Comparison of ENCODE assay signal across 11 mouse cellular contexts in the genomic region with DNA sequence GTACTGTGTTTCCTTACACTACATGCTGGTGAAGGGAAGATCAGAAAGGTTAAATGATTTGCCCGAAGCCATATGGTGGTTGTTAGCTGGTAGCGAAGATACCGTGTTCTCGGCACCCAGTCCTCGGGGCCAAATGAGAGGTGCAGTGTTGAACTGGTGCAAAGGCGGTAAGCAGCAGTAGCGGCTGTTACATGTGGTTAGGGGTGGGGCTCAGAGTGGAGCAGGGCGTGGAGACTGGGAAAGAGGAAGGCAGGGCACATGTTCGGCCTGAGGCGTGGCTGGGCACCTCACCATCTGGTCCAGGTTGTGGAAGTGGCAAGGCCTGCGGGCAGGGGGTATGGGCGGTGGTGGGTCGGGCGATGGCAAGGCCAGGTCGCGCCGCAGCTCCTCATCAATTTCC. TPM values are rescaled to one million over a fixed set of nuclear protein-coding genes. Genes with fewer than 3 reads are reported as not detected.
DNase-seq lines count a peak whose midpoint lies in the region; ATAC-seq and TF ChIP-seq lines count a peak whose summit lies in the region.
"Had no signal": no experiment of that assay in that cellular context is flagged by ENCODE, and none has a peak within 500 bp of the region (broad histone marks: within the 10 kb centered on the region; RNA-seq: fewer than 3 reads in every experiment).

No protein-coding gene starts in this region.

- WGBS in forebrain, postnatal 0 days, result 51% methylated on average over 17 of the region's 17 CpGs
- 54% methylated on average over 17 of the region's 17 CpGs for WGBS in forebrain, embryonic 14.5 days
- 14% methylated on average over 13 of the region's 17 CpGs for WGBS in liver, postnatal 0 days (ENCODE audit: insufficient replicate concordance)

- peak overlapping the region; percentile 23 for H3K4me2 ChIP-seq in forebrain, postnatal 0 days (ENCODE audit: low read depth)
- no peak overlapping the region for H3K4me2 ChIP-seq in forebrain, embryonic 14.5 days (ENCODE audit: low read length)
- peak overlapping the region; percentile 42 for H3K4me2 ChIP-seq in liver, postnatal 0 days (ENCODE audit: low read depth, low read length)

- no peak for TF ChIP-seq EP300 in liver, postnatal 0 days (IDR thresholded peaks at IDR 0.05; ENCODE audit: low read depth)

- no peak for DNase-seq in forebrain, postnatal 0 days
- DNase-seq in forebrain, embryonic 14.5 days (ENCODE audit: low spot score), result no peak
- peak; percentile 35 for DNase-seq in thymus, postnatal 0 days (ENCODE audit: low spot score)
- no peak for DNase-seq in thymus, adult 18-20 months
- peak; percentile 61 for DNase-seq in liver, postnatal 0 days
- DNase-seq in frontal cortex, postnatal 14 days (ENCODE audit: low spot score in 2 of 2), result no peak
- DNase-seq in urinary bladder, postnatal 25 days (ENCODE audit: low spot score), result no peak
- no peak for DNase-seq in layer of hippocampus, adult 9-10 months (ENCODE audit: low spot score)
- DNase-seq: kidney, adult 18-20 months had no signal

- H3K9ac ChIP-seq in forebrain, postnatal 0 days, result no peak overlapping the region
- no peak overlapping the region; the same call in 1 of the 2 replicates for H3K9ac ChIP-seq in forebrain, embryonic 14.5 days (ENCODE audit: low read length)
- no peak overlapping the region for H3K9ac ChIP-seq in liver, postnatal 0 days (replicated peaks)

- H3K36me3 ChIP-seq in forebrain, postnatal 0 days (ENCODE audit: insufficient read depth), result no peaks in the 10 kb centered on the region
- H3K36me3 ChIP-seq in forebrain, embryonic 14.5 days (ENCODE audit: control insufficient read depth, insufficient read depth, low read length), result no peaks in the 10 kb centered on the region
- no peaks in the 10 kb centered on the region for H3K36me3 ChIP-seq in liver, postnatal 0 days (replicated peaks; ENCODE audit: insufficient read depth, low read length)
- H3K36me3 ChIP-seq: G1E; midbrain, embryonic 10.5 days had no signal

- no peak overlapping the region for H3K27ac ChIP-seq in forebrain, postnatal 0 days (ENCODE audit: low read depth, low read length)
- H3K27ac ChIP-seq in forebrain, embryonic 14.5 days (ENCODE audit: low read depth, low read length), result no peak overlapping the region
- no peak overlapping the region for H3K27ac ChIP-seq in liver, postnatal 0 days (ENCODE audit: low read depth)
- H3K27ac ChIP-seq: midbrain, embryonic 10.5 days had no signal

- no peaks in the 10 kb centered on the region for H3K9me3 ChIP-seq in forebrain, postnatal 0 days (ENCODE audit: low read length)
- H3K9me3 ChIP-seq in forebrain, embryonic 14.5 days (replicated peaks; ENCODE audit: control insufficient read depth, low read length), result no peaks in the 10 kb centered on the region
- H3K9me3 ChIP-seq in liver, postnatal 0 days (ENCODE audit: low read length), result no peaks in the 10 kb centered on the region
- H3K9me3 ChIP-seq: G1E; midbrain, embryonic 10.5 days had no signal

- no peak for TF ChIP-seq CTCF in forebrain, postnatal 0 days (IDR thresholded peaks at IDR 0.05; ENCODE audit: low read depth)
- TF ChIP-seq CTCF in liver, postnatal 0 days (IDR thresholded peaks at IDR 0.05; ENCODE audit: low read depth), result no peak

- H3K4me1 ChIP-seq in forebrain, postnatal 0 days (ENCODE audit: insufficient read depth), result no peaks in the 10 kb centered on the region
- H3K4me1 ChIP-seq in forebrain, embryonic 14.5 days (ENCODE audit: control insufficient read depth, insufficient read depth, low read length), result no peaks in the 10 kb centered on the region
- H3K4me1 ChIP-seq in liver, postnatal 0 days (ENCODE audit: insufficient read depth), result no peaks in the 10 kb centered on the region

- no peaks in the 10 kb centered on the region for H3K27me3 ChIP-seq in forebrain, postnatal 0 days (ENCODE audit: insufficient read depth, low read length)
- H3K27me3 ChIP-seq in forebrain, embryonic 14.5 days (replicated peaks; ENCODE audit: control insufficient read depth, insufficient read depth, low read length), result peaks cover 4% of the 10 kb centered on the region; the same call in 1 of the 2 replicates
- H3K27me3 ChIP-seq in liver, postnatal 0 days (ENCODE audit: insufficient read depth, low read length), result peaks cover 14% of the 10 kb centered on the region; the same call in 1 of the 2 replicates

- H3K4me3 ChIP-seq in forebrain, postnatal 0 days (ENCODE audit: low read depth, low read length), result no peak overlapping the region
- no peak overlapping the region for H3K4me3 ChIP-seq in forebrain, embryonic 14.5 days (ENCODE audit: low read depth, low read length)
- no peak overlapping the region for H3K4me3 ChIP-seq in liver, postnatal 0 days (ENCODE audit: low read depth, low read length)
- H3K4me3 ChIP-seq: midbrain, embryonic 10.5 days had no signal

- ATAC-seq in forebrain, postnatal 0 days, result no peak
- ATAC-seq in forebrain, embryonic 14.5 days, result no peak
- peak; percentile 36; the same call in 1 of the 2 replicates for ATAC-seq in liver, postnatal 0 days

RNA-seq across cellular contexts. Expression of gene Gas2l2, which starts 2.3 kb away (rescaled TPM):
- 1.2 and 1.3 TPM in 2 replicates for total RNA-seq in forebrain, postnatal 0 days (2014; rRNA removed)
- polyA plus RNA-seq in forebrain, postnatal 0 days (2015; fragmentation: Nextera tagmentation; extraction: Ambion mirVana), result 0.50 and 0.98 TPM in 2 replicates
- 0.32 and 0.38 TPM in 2 replicates for polyA plus RNA-seq in forebrain, embryonic 14.5 days (2014; fragmentation: Nextera tagmentation; extraction: Ambion mirVana)
- polyA plus RNA-seq in thymus, postnatal 0 days (2015; fragmentation: Nextera tagmentation; extraction: Ambion mirVana), result 0.12 and 0.21 TPM in 2 replicates
- polyA plus RNA-seq in liver, postnatal 0 days (2015; fragmentation: Nextera tagmentation; extraction: Ambion mirVana), result not detected in 2 replicates
- polyA plus RNA-seq: G1E; midbrain, embryonic 10.5 days had no signal

RNA-seq across cellular contexts. Expression of gene 1700020L24Rik, which starts 10.5 kb away (rescaled TPM):
- total RNA-seq in forebrain, postnatal 0 days (2014; rRNA removed), result 0.24 and 0.77 TPM in 2 replicates
- 0.40 and 0.63 TPM in 2 replicates for polyA plus RNA-seq in forebrain, postnatal 0 days (2015; fragmentation: Nextera tagmentation; extraction: Ambion mirVana)
- 0.36 TPM in 1 of 2 replicates, not detected in the other for polyA plus RNA-seq in forebrain, embryonic 14.5 days (2014; fragmentation: Nextera tagmentation; extraction: Ambion mirVana)
- 2.2 and 2.7 TPM in 2 replicates for polyA plus RNA-seq in thymus, postnatal 0 days (2015; fragmentation: Nextera tagmentation; extraction: Ambion mirVana)
- polyA plus RNA-seq in liver, postnatal 0 days (2015; fragmentation: Nextera tagmentation; extraction: Ambion mirVana), result 2.6 and 3.1 TPM in 2 replicates
- total RNA-seq: G1E had no signal
- polyA plus RNA-seq: G1E had no signal

RNA-seq across cellular contexts. Expression of gene Rasl10b, which starts 18.0 kb away (rescaled TPM):
- 99.0 and 107 TPM in 2 replicates for total RNA-seq in forebrain, postnatal 0 days (2014; rRNA removed)
- polyA plus RNA-seq in forebrain, postnatal 0 days (2015; fragmentation: Nextera tagmentation; extraction: Ambion mirVana), result 38.4 and 38.6 TPM in 2 replicates
- 7.9 and 12.3 TPM in 2 replicates for polyA plus RNA-seq in forebrain, embryonic 14.5 days (2014; fragmentation: Nextera tagmentation; extraction: Ambion mirVana)
- polyA plus RNA-seq in thymus, postnatal 0 days (2015; fragmentation: Nextera tagmentation; extraction: Ambion mirVana), result 0.24 and 0.26 TPM in 2 replicates
- polyA plus RNA-seq in liver, postnatal 0 days (2015; fragmentation: Nextera tagmentation; extraction: Ambion mirVana), result 0.05 TPM in 1 of 2 replicates, not detected in the other
- total RNA-seq: G1E had no signal

RNA-seq across cellular contexts. Expression of gene Mmp28, which starts 35.9 kb away (rescaled TPM):
- 2.5 and 5.6 TPM in 2 replicates for total RNA-seq in forebrain, postnatal 0 days (2014; rRNA removed)
- polyA plus RNA-seq in forebrain, postnatal 0 days (2015; fragmentation: Nextera tagmentation; extraction: Ambion mirVana), result 0.97 and 1.1 TPM in 2 replicates
- polyA plus RNA-seq in forebrain, embryonic 14.5 days (2014; fragmentation: Nextera tagmentation; extraction: Ambion mirVana), result 1.8 and 2.2 TPM in 2 replicates
- polyA plus RNA-seq in thymus, postnatal 0 days (2015; fragmentation: Nextera tagmentation; extraction: Ambion mirVana), result 1.4 and 2.3 TPM in 2 replicates
- polyA plus RNA-seq in liver, postnatal 0 days (2015; fragmentation: Nextera tagmentation; extraction: Ambion mirVana), result 0.20 and 0.43 TPM in 2 replicates
- polyA plus RNA-seq: G1E had no signal

RNA-seq across cellular contexts. Expression of gene Taf15, which starts 45.9 kb away (rescaled TPM):
- 16.5 and 27.8 TPM in 2 replicates for total RNA-seq in forebrain, postnatal 0 days (2014; rRNA removed)
- 4.2 and 10.5 TPM in 2 replicates for polyA plus RNA-seq in forebrain, postnatal 0 days (2015; fragmentation: Nextera tagmentation; extraction: Ambion mirVana)
- polyA plus RNA-seq in forebrain, embryonic 14.5 days (2014; fragmentation: Nextera tagmentation; extraction: Ambion mirVana), result 8.1 and 10.2 TPM in 2 replicates
- 6.9 and 10.2 TPM in 2 replicates for polyA plus RNA-seq in thymus, postnatal 0 days (2015; fragmentation: Nextera tagmentation; extraction: Ambion mirVana)
- polyA plus RNA-seq in liver, postnatal 0 days (2015; fragmentation: Nextera tagmentation; extraction: Ambion mirVana), result 2.8 and 3.4 TPM in 2 replicates

Comparison
In these comparisons a context has a peak if more than half of its experiments do, and no peak if none do; other contexts are left out.
1. DNase-seq: peak in thymus, postnatal 0 days (single experiment) and liver, postnatal 0 days (single experiment); none in forebrain, postnatal 0 days (single experiment), forebrain, embryonic 14.5 days (single experiment), thymus, adult 18-20 months (0 of 2), frontal cortex, postnatal 14 days (0 of 2), urinary bladder, postnatal 25 days (single experiment) and layer of hippocampus, adult 9-10 months (single experiment).